8 mouse cellular contexts compared by ENCODE assay signal in the genomic region with DNA sequence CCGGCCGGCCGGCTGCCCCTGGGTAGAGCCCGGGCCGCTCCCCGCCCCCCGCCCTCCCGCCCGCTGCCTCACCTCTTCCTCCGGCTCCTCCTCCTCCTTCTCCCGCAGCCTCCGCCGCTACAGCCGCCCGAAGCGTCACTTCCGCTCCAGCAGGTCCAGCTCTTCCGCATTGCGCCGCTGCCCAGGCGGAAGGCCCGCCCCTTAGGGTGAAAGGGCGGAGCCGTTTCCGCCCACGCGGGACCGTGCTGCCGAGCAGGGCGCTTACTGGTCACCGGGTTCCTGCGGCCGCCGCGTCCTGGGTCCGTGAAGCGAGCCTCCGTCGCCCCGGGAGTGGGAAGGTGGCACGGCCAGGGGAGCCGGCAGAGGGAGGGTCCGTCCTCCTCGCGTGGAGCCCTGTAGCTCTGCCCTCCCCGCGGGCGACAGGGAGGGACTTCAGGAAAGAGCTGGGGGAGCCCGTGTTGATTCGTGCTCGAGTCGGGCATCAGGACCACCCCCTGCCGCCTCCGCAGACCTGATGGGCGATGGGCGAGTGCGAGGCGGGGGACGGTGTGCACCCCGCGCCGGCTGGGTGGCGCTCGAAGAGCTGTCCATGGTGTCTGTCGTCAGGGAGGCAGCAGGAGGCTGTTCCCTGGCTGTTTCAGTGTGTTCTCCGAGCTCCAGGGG. TPM values are rescaled to one million over a fixed set of nuclear protein-coding genes. Genes with fewer than 3 reads are reported as not detected.
A peak's percentile ranks its signal among the peaks of the same experiment; 100 is the strongest.
DNase-seq lines count a peak whose midpoint lies in the region; ATAC-seq lines count a peak whose summit lies in the region.

Synj1 (minus strand) TSS at position 288 of the 663 bp plus-strand sequence.

- WGBS in hindbrain, embryonic 12.5 days, result under 1% methylated on average over 54 of the region's 66 CpGs

- no peaks in the 10 kb centered on the region for H3K27me3 ChIP-seq in hindbrain, embryonic 12.5 days

- H3K9ac ChIP-seq in hindbrain, embryonic 12.5 days, result peak within 1 kb of the TSS; percentile 85

- DNase-seq in Muller cell, postnatal 12 days (ENCODE audit: inconsistent ontology term), result peak; percentile 97
- peak; percentile 96 for DNase-seq in cerebellum, adult 9-11 months
- peak; percentile 89 to 91 for DNase-seq in frontal cortex, postnatal 10 days (ENCODE audit: low spot score in 2 of 2)
- peak; percentile 93 to 95 for DNase-seq in layer of hippocampus, postnatal 14 days (ENCODE audit: low spot score in 2 of 2)
- peak; percentile 91 for DNase-seq in lung, postnatal 14 days
- DNase-seq in retina, adult 2 months (ENCODE audit: low read depth, low spot score), result peak; percentile 89
- DNase-seq in thymus, postnatal 36 days, result peak; percentile 86 to 92

- peaks cover 15% of the 10 kb centered on the region for H3K4me1 ChIP-seq in hindbrain, embryonic 12.5 days

- peak within 1 kb of the TSS; percentile 84 for H3K4me3 ChIP-seq in hindbrain, embryonic 12.5 days

- no peaks in the 10 kb centered on the region for H3K9me3 ChIP-seq in hindbrain, embryonic 12.5 days (replicated peaks)

- H3K4me2 ChIP-seq in hindbrain, embryonic 12.5 days (replicated peaks), result peak within 1 kb of the TSS; percentile 71

- ATAC-seq in hindbrain, embryonic 12.5 days (ENCODE audit: low FRiP score), result peak; percentile 95

- H3K36me3 ChIP-seq in hindbrain, embryonic 12.5 days, result peaks cover 20% of the 10 kb centered on the region

- H3K27ac ChIP-seq in hindbrain, embryonic 12.5 days, result peak within 1 kb of the TSS; percentile 91

RNA-seq across cellular contexts. Expression of gene Synj1, which starts in this region (rescaled TPM):
- 33.9 and 35.7 TPM in 2 replicates for polyA plus RNA-seq in hindbrain, embryonic 12.5 days (2016; fragmentation: Nextera tagmentation; extraction: Ambion mirVana)
- total RNA-seq in layer of hippocampus, postnatal 14 days (2021), result 100 to 1,000 TPM; 358 to 373 TPM

Comparison
In these comparisons a context has a peak if more than half of its experiments do, and no peak if none do; other contexts are left out.
1. Peak in every context shown above with its lines: DNase-seq, ATAC-seq, H3K4me3 ChIP-seq and H3K27ac ChIP-seq.